Mouse (Mus musculus) midbrain, embryonic 13.5 days (tissue): ENCODE results near the gene Mfsd4b1. TPM values are rescaled to one million over a fixed set of nuclear protein-coding genes. Genes with fewer than 3 reads are reported as not detected.

Source experiments
- ATAC-seq: fragments of 200-750 bp; cut with Nextera tagmentation; 2 replicates; pipeline ENCODE4 v1.8.0; 2017; ENCODE audit warnings: mild to moderate bottlenecking, moderate TSS enrichment, moderate library complexity
- H3K27ac ChIP-seq: fragments of 300-500 bp; sonication (generic); 2 replicates; pipeline ENCODE4 v1.5.1; 2015; ENCODE audit warnings: inconsistent platforms, mild to moderate bottlenecking, moderate library complexity
- H3K27me3 ChIP-seq: fragments of 300-500 bp; sonication (generic); 2 replicates; pipeline ENCODE4 v1.6.1; 2015; ENCODE audit warnings: mild to moderate bottlenecking, inconsistent platforms
- H3K36me3 ChIP-seq: fragments of 300-500 bp; sonication (generic); 2 replicates; pipeline ENCODE4 v1.6.1; 2015; ENCODE audit warnings: mild to moderate bottlenecking, inconsistent platforms
- H3K4me1 ChIP-seq: fragments of 300-500 bp; sonication (generic); replicated peaks from 2 replicates; pipeline ENCODE4 v1.6.1; 2015; ENCODE audit warnings: inconsistent platforms
- H3K4me2 ChIP-seq: fragments of 300-500 bp; sonication (generic); replicated peaks from 2 replicates; pipeline ENCODE4 v1.6.1; 2015; ENCODE audit warnings: moderate library complexity, mild to moderate bottlenecking, inconsistent platforms
- H3K4me3 ChIP-seq: fragments of 300-500 bp; sonication (generic); replicated peaks from 2 replicates; pipeline ENCODE4 v1.5.1; 2015; ENCODE audit warnings: mild to moderate bottlenecking, inconsistent platforms
- H3K9ac ChIP-seq: fragments of 300-500 bp; sonication (generic); replicated peaks from 2 replicates; pipeline ENCODE4 v1.6.1; 2015; ENCODE audit warnings: mild to moderate bottlenecking, inconsistent platforms
- H3K9me3 ChIP-seq: fragments of 300-500 bp; sonication (generic); 2 replicates; pipeline ENCODE4 v1.6.1; 2016; ENCODE audit warnings: mild to moderate bottlenecking, inconsistent platforms
- WGBS: fragments of 180-500 bp; shearing (Covaris S2); methylation state at CpG from one replicate; pipeline ENCODE4 v1.1.7; 2015; 5-methylcytosine and 5-hydroxymethylcytosine counted together
- polyA plus RNA-seq: library from polyadenylated mRNA; unstranded; fragments of >200 nt; fragmentation: Nextera tagmentation; extraction: Ambion mirVana; gene quantifications from 2 replicates; pipeline ENCODE4 v1.2.1, GENCODE M21; 2015

The Mfsd4b1 gene
- polyA plus RNA-seq, 1 experiment from 2014 or later: 0.36 TPM

DNA sequence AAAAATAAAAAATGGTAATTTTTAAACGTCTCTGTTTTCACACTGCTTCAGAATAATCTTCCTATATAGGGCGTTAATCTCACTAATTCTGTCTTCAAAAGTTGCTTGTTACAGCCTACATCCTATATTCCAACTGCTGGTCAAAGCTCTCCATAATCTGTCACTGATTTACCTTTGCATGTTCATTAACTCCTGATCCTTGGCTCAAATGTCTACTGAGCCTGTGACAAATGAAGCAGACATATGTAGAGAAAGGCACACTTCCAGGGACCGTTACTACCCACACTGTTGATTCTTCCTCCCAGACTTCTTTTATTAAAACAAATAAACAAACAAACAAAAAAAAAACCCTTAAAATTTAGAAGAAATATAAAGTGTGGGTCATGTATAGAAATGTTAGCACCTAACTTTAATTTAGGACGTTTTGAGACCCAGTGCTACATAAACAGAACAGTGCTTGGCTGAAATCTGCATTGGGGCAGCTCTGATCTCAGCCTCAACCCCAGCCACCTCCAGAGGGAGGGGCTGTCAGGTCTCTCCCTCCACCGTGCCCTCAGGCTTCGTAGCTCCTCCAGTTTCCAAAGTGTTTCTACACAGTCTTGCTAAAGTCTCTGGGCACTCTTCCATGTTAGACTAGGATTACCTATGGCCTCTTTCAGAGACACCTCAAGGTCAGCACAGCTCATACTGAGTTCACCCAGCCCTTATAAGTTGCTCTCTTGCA lies 33.2 kb upstream of the Mfsd4b1 start:
- Histone ChIP-seq H3K27me3 (no peaks in the 10 kb centered on the region), H3K36me3 (no peaks in the 10 kb centered on the region), H3K4me2 (no peak overlapping the region), H3K4me1 (0 out of 2 replicates have a peak, but pooled peaks cover 3% of the 10 kb centered on the region), H3K9ac (no peak overlapping the region), H3K9me3 (no peaks in the 10 kb centered on the region), H3K4me3 (no peak overlapping the region), H3K27ac (no peak overlapping the region)
- 68% methylated on average over 6 of the region's 6 CpGs for WGBS
- ATAC-seq: no peak

- whole genome bisulfite sequencing: 70% methylated on average over 2 of the region's 2 CpGs
- Histone ChIP-seq H3K9ac (no peak overlapping the region), H3K4me2 (no peak overlapping the region), H3K27me3 (no peaks in the 10 kb centered on the region), H3K4me1 (0 out of 2 replicates have a peak, but pooled peaks cover 3% of the 10 kb centered on the region), H3K4me3 (no peak overlapping the region), H3K27ac (no peak overlapping the region), H3K36me3 (no peaks in the 10 kb centered on the region), H3K9me3 (no peaks in the 10 kb centered on the region)
- no peak for ATAC-seq
These were observed 32.5 kb upstream of the Mfsd4b1 start for GRCm38 (mm10) chr10:40057615-40058014.

DNA sequence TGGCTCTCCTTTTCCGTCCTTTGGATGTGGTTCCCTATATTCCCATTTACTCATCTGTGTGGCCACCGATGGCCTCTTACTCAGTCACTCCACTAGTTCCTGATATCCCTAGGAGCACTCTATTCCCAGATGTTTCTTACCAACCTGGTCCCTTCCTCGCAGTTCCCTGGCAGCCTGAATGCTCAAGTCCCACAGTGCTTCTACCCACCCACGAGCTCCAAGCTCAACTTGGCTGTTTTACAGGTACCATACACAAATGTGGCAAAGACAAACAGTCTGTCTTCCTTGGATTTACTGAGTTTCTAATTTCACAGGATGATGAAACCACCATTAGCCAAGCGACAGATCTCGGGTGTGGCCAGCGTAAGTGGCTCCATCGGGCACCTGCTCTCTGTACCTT lies 29.4 kb upstream of the Mfsd4b1 start:
- Histone ChIP-seq H3K27me3 (no peaks in the 10 kb centered on the region), H3K9me3 (no peaks in the 10 kb centered on the region), H3K4me1 (0 out of 2 replicates have a peak, but pooled peaks cover 2% of the 10 kb centered on the region), H3K4me3 (no peak overlapping the region), H3K36me3 (no peaks in the 10 kb centered on the region), H3K27ac (no peak overlapping the region), H3K4me2 (no peak overlapping the region), H3K9ac (no peak overlapping the region)
- no peak for ATAC-seq
- 92% methylated on average over 8 of the region's 8 CpGs for WGBS

DNA sequence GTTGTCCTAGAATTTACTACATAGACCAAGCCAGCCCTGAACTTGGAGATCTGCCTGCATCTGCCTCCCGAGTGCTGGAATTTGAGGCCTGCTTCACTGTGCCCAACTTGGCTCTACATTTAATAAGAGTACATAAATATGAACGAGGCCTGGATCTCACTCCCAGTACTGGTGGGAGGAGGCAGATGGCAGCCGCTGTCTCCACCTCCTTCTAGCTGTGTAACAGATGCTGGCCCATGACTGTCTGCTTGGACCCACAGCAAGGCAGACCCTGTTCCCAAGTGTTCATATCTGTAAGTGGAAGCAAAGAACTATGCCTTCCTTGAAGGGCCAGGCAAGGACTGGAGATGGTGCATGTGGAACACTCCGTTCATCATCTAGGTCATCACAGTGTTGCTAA lies 28.8 kb upstream of the Mfsd4b1 start:
- Histone ChIP-seq H3K4me2 (no peak overlapping the region), H3K4me1 (no peaks in the 10 kb centered on the region), H3K9me3 (no peaks in the 10 kb centered on the region), H3K27ac (no peak overlapping the region), H3K9ac (no peak overlapping the region), H3K4me3 (no peak overlapping the region), H3K36me3 (no peaks in the 10 kb centered on the region), H3K27me3 (no peaks in the 10 kb centered on the region)
- 93% methylated on average over 4 of the region's 4 CpGs for WGBS
- 0 out of 2 replicates have a peak, but pooled peaks have one; percentile 4 for ATAC-seq

DNA sequence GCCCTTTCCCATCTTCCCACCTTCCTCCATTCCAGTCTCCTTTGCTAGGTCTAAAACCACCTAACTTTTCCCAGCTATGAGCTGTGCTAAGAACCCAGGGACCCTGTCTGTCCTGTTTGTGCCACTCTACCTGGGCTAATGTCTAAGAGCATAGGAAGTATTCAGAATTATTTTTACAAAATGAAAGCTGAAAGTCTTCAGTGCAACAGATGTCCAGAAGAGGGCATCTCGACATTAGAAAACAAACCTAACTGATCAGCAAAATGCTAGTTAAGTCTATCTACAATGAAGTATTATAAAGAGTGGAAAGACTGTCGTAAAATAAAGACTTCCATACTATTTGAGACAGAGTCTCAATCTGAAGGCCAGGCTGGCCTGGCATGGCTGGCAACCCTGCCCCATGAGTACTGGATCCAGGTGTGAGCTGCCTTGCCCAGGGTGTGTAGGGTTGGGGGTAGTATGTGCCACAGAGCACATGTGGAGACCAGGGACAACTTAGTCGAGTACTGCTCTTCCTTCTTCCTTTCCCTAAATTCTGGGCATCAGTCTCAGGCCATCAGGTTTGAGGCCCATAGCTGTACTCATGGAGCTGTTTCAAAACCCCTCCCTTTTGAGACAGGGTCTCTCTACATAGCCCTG lies 28.3 kb upstream of the Mfsd4b1 start:
- H3K27me3 ChIP-seq: no peaks in the 10 kb centered on the region
- ATAC-seq: peak; percentile 71; the same call in 1 of the 2 replicates
- H3K4me2 ChIP-seq: no peak overlapping the region
- H3K27ac ChIP-seq: no peak overlapping the region
- H3K9me3 ChIP-seq: no peaks in the 10 kb centered on the region
- no peaks in the 10 kb centered on the region for H3K4me1 ChIP-seq
- H3K36me3 ChIP-seq: no peaks in the 10 kb centered on the region
- H3K4me3 ChIP-seq: no peak overlapping the region
- WGBS: 64% methylated on average over 3 of the region's 3 CpGs
- no peak overlapping the region for H3K9ac ChIP-seq

- H3K9me3 ChIP-seq: no peaks in the 10 kb centered on the region
- WGBS: 87% methylated on average over 3 of the region's 3 CpGs
- no peak overlapping the region for H3K27ac ChIP-seq
- no peaks in the 10 kb centered on the region for H3K27me3 ChIP-seq
- H3K9ac ChIP-seq: 0 out of 2 replicates have a peak overlapping the region, but pooled peaks have one; percentile 14
- H3K4me1 ChIP-seq: no peaks in the 10 kb centered on the region
- H3K4me3 ChIP-seq: no peak overlapping the region
- ATAC-seq: no peak
- no peak overlapping the region for H3K4me2 ChIP-seq
- H3K36me3 ChIP-seq: no peaks in the 10 kb centered on the region
These were observed 26.9 kb upstream of the Mfsd4b1 start for GRCm38 (mm10) chr10:40051997-40052396.

GRCm38 (mm10) chr10:40050763-40051162 lies 25.7 kb upstream of the Mfsd4b1 start:
- H3K4me2 ChIP-seq: no peak overlapping the region
- no peaks in the 10 kb centered on the region for H3K36me3 ChIP-seq
- no peak overlapping the region for H3K27ac ChIP-seq
- no peak overlapping the region for H3K4me3 ChIP-seq
- H3K9me3 ChIP-seq: no peaks in the 10 kb centered on the region
- 85% methylated on average over 2 of the region's 2 CpGs for WGBS
- no peak for ATAC-seq
- H3K27me3 ChIP-seq: no peaks in the 10 kb centered on the region
- H3K9ac ChIP-seq: no peak overlapping the region
- no peaks in the 10 kb centered on the region for H3K4me1 ChIP-seq

- Histone ChIP-seq H3K36me3 (no peaks in the 10 kb centered on the region), H3K27me3 (no peaks in the 10 kb centered on the region), H3K4me1 (0 out of 2 replicates have a peak, but pooled peaks cover 5% of the 10 kb centered on the region), H3K27ac (no peak overlapping the region), H3K9ac (no peak overlapping the region), H3K4me3 (no peak overlapping the region), H3K4me2 (no peak overlapping the region), H3K9me3 (no peaks in the 10 kb centered on the region)
- ATAC-seq: no peak
- WGBS: 14% methylated on average over 4 of the region's 4 CpGs
These were observed 16.3 kb upstream of the Mfsd4b1 start for GRCm38 (mm10) chr10:40041339-40041738.

DNA sequence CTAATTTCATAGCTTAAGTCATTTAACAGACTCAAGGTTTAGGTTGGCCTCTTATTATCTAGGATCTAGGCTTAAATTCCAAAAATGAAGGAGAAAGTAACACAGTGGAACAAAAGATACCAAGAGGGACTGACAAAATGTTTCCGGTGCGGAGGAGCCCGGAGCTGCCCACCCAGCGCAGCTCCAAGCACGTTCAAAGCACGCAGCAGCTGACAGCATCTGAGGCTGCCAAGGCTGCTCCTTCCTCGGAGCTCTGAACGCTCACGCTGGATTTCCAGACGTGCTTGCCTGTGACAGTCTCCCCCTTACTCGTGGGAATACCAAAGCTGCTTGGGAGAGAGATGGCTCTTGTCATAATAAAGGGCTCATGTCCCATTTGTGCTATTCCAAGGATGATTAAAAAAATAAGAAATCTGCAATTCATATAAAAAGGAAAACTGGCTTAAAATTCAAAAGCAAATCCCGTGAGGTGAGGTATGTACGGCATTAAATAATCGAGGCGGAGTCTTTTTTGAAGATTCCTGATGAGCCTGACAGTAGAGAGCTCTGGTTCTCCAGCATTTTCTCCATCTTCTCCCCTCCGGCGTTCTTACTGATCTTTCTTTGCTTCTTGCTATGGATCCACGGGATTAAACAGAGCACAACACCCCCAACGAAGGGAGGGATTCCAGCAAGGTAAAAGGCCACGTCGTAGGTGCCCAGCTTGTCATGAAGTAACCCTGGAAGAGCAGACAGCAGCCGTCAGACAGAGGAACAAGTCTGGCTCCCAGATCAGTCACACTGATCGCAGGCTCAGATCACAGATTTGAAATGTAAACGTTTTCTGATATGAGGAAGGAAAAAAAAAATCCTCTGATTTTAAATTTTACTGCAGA lies 11.9 kb upstream of the Mfsd4b1 start:
- WGBS: 58% methylated on average over 24 of the region's 24 CpGs
- Histone ChIP-seq H3K27me3 (no peaks in the 10 kb centered on the region), H3K4me2 (peak overlapping the region; percentile 28), H3K4me1 (0 out of 2 replicates have a peak, but pooled peaks cover 5% of the 10 kb centered on the region), H3K27ac (peak overlapping the region; percentile 68), H3K9ac (no peak overlapping the region), H3K36me3 (no peaks in the 10 kb centered on the region), H3K4me3 (no peak overlapping the region; the same call in 1 of the 2 replicates), H3K9me3 (no peaks in the 10 kb centered on the region)
- ATAC-seq: peak; percentile 77

DNA sequence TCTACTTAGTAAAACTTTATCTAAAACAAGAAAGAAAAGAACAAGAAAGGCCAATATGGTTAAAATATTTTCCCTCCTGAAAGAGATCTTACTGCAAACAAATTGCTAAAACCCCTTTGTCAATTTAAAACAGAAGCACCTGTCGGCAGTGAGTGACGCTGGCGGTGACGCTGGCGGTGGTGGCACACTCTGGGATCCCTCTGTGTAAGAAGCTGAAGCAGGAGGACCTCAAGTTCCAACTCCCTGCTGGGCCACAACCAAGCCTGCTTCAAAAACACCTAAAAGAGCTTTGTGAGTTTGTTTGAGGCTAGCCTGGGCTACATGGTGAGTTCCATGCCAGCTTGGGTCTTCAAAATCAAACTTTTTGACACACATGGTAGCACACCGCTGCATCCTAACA lies 9.9 kb upstream of the Mfsd4b1 start:
- WGBS: 96% methylated on average over 6 of the region's 6 CpGs
- Histone ChIP-seq H3K4me3 (no peak overlapping the region), H3K27ac (no peak overlapping the region), H3K4me1 (0 out of 2 replicates have a peak, but pooled peaks cover 5% of the 10 kb centered on the region), H3K4me2 (no peak overlapping the region), H3K9me3 (no peaks in the 10 kb centered on the region), H3K27me3 (no peaks in the 10 kb centered on the region), H3K9ac (no peak overlapping the region), H3K36me3 (no peaks in the 10 kb centered on the region)
- ATAC-seq: no peak

DNA sequence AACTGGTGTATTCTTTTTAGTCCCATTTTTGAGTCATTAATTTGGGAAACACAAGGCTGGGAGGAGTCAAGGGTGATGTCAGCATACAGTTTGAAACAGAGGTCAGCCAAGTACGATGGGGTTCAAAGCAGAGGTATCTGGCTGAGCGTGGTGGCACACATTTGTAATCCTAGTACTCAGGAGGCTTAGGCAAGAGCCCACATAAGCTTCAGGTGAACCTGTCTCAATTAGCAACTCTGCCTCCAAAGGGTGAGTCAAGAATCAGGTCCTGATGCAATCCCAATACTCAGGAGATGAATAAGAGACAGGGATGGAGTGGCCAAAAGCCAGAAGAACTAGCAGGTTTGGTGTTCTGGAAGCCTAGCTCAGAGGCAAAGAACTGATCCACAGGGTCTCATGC lies 7.8 kb upstream of the Mfsd4b1 start:
- WGBS: 91% methylated on average over 2 of the region's 2 CpGs
- Histone ChIP-seq H3K9ac (no peak overlapping the region), H3K27ac (no peak overlapping the region), H3K4me2 (no peak overlapping the region), H3K9me3 (no peaks in the 10 kb centered on the region), H3K27me3 (no peaks in the 10 kb centered on the region), H3K36me3 (no peaks in the 10 kb centered on the region), H3K4me3 (no peak overlapping the region), H3K4me1 (0 out of 2 replicates have a peak, but pooled peaks cover 5% of the 10 kb centered on the region)
- no peak for ATAC-seq

GRCm38 (mm10) chr10:40030716-40031115 lies 5.6 kb upstream of the Mfsd4b1 start:
- 0 out of 2 replicates have a peak, but pooled peaks cover 3% of the 10 kb centered on the region for H3K9me3 ChIP-seq
- H3K4me1 ChIP-seq: no peaks in the 10 kb centered on the region
- no peak overlapping the region for H3K27ac ChIP-seq
- H3K36me3 ChIP-seq: no peaks in the 10 kb centered on the region
- no peak for ATAC-seq
- 94% methylated on average over 6 of the region's 6 CpGs for whole genome bisulfite sequencing
- H3K27me3 ChIP-seq: no peaks in the 10 kb centered on the region
- H3K9ac ChIP-seq: no peak overlapping the region
- H3K4me2 ChIP-seq: no peak overlapping the region
- no peak overlapping the region for H3K4me3 ChIP-seq
